Comparison of ENCODE assay signal across 8 mouse cellular contexts in the genomic region with DNA sequence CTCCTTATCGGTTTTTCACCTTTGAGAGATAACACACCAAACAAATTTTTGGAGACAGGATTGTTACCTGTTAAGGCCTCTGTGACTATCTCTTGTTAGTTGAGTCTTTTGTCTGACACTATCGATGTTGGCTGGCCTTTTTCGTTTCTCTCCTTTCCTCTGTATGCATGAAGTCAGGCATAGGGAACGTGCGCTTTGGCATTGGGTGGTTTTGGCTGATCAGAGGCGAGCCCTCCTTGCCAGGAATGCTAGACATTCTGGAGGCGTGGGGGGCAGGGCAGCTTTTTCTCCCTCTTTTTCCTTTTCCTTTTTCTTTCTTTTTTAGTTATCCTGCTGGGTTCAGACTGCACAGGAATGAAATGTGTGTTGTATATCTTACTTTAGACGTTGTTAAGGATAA. TPM values are rescaled to one million over a fixed set of nuclear protein-coding genes. Genes with fewer than 3 reads are reported as not detected.
A peak's percentile ranks its signal among the peaks of the same experiment; 100 is the strongest.
DNase-seq lines count a peak whose midpoint lies in the region; ATAC-seq and TF ChIP-seq lines count a peak whose summit lies in the region.

No protein-coding gene starts in this region.

- TF ChIP-seq POLR2A in cortical plate, adult 2 months (IDR thresholded peaks at IDR 0.05; ENCODE audit: extremely low read depth, insufficient read depth, low read length) = no peak

- intact Hi-C loops in heart, postnatal 25 days (cut with DNase I) = loop anchor here (2.0 to 10.0 kb wide), 3 partner anchors 154 to 326 kb away; a partner anchor contains a TSS
- intact Hi-C loops in left cerebral cortex, postnatal 25 days (cut with DNase I) = loop anchor here (5.0 kb wide), 1 partner anchor 154 kb away; no protein-coding TSS in a partner anchor

- DNase-seq in heart, adult 11 months = peak; percentile 93
- no peak for DNase-seq in heart, postnatal 25 days (ENCODE audit: low spot score)
- DNase-seq in lung, postnatal 10 days = peak; percentile 78
- DNase-seq in thymus, postnatal 25 days = no peak
- no peak for DNase-seq in left cerebral cortex, postnatal 25 days (ENCODE audit: low spot score in 2 of 2)

- peaks cover 1% of the 10 kb centered on the region; the same call in 1 of the 2 replicates for H3K4me1 ChIP-seq in cortical plate, adult 2 months (ENCODE audit: control insufficient read depth, insufficient read depth, low read length)
- peaks cover 3% of the 10 kb centered on the region for H3K4me1 ChIP-seq in heart, embryonic 11.5 days (ENCODE audit: control insufficient read depth, insufficient read depth, low read length)
- H3K4me1 ChIP-seq in kidney, embryonic 15.5 days = peaks cover 15% of the 10 kb centered on the region

- no peak for ATAC-seq in heart, embryonic 11.5 days (replicated peaks; ENCODE audit: insufficient number of reproducible peaks, low FRiP score, low TSS enrichment)
- no peak for ATAC-seq in kidney, embryonic 15.5 days (replicated peaks; ENCODE audit: low FRiP score)

- H3K27ac ChIP-seq in cortical plate, adult 2 months (ENCODE audit: insufficient read depth, low read length) = no peak overlapping the region
- peak overlapping the region; percentile 31 for H3K27ac ChIP-seq in heart, embryonic 11.5 days (ENCODE audit: low read depth, low read length)
- H3K27ac ChIP-seq in kidney, embryonic 15.5 days = peak overlapping the region; percentile 52; the same call in 1 of the 2 replicates

- peak overlapping the region; percentile 68; the same call in 1 of the 2 replicates for H3K9ac ChIP-seq in heart, embryonic 11.5 days (ENCODE audit: low read depth, low read length)
- peak overlapping the region; percentile 54; the same call in 1 of the 2 replicates for H3K9ac ChIP-seq in kidney, embryonic 15.5 days

- no peak for TF ChIP-seq CTCF in cortical plate, adult 2 months (IDR thresholded peaks at IDR 0.05; ENCODE audit: extremely low read depth, insufficient read depth, low read length)

- H3K4me3 ChIP-seq in cortical plate, adult 2 months (ENCODE audit: insufficient read depth, low read length) = peak overlapping the region; percentile 68
- peak overlapping the region; percentile 64 for H3K4me3 ChIP-seq in heart, embryonic 11.5 days (ENCODE audit: low read depth, low read length)
- peak overlapping the region; percentile 72 for H3K4me3 ChIP-seq in kidney, embryonic 15.5 days (replicated peaks)

- no peaks in the 10 kb centered on the region for H3K27me3 ChIP-seq in heart, embryonic 11.5 days (ENCODE audit: control insufficient read depth, insufficient read depth, low read length)
- H3K27me3 ChIP-seq in kidney, embryonic 15.5 days = no peaks in the 10 kb centered on the region

- H3K9me3 ChIP-seq in heart, embryonic 11.5 days (replicated peaks; ENCODE audit: control insufficient read depth, low read length) = no peaks in the 10 kb centered on the region
- H3K9me3 ChIP-seq in kidney, embryonic 15.5 days (replicated peaks) = no peaks in the 10 kb centered on the region

- no peaks in the 10 kb centered on the region for H3K36me3 ChIP-seq in heart, embryonic 11.5 days (ENCODE audit: control insufficient read depth, insufficient read depth, low read length)
- no peaks in the 10 kb centered on the region for H3K36me3 ChIP-seq in kidney, embryonic 15.5 days

- peak overlapping the region; percentile 67 for H3K4me2 ChIP-seq in heart, embryonic 11.5 days
- peak overlapping the region; percentile 69 for H3K4me2 ChIP-seq in kidney, embryonic 15.5 days

- WGBS in heart, embryonic 11.5 days (ENCODE audit: insufficient replicate concordance) = under 1% methylated on average over 8 of the region's 8 CpGs
- 12% methylated on average over 8 of the region's 8 CpGs for WGBS in kidney, embryonic 15.5 days

RNA-seq across cellular contexts. Expression of a gene that starts 16.3 kb away (rescaled TPM):
- total RNA-seq in heart, postnatal 25 days (2021) = 10 to 100 TPM; 50.0 to 53.1 TPM
- polyA plus RNA-seq in cortical plate, adult 2 months (2012; rRNA removed) = 16.1 and 16.8 TPM in 2 replicates
- 69.1 and 79.9 TPM in 2 replicates for polyA plus RNA-seq in heart, embryonic 11.5 days (2014; fragmentation: Nextera tagmentation; extraction: Ambion mirVana)
- polyA plus RNA-seq in kidney, embryonic 15.5 days (2015; fragmentation: Nextera tagmentation; extraction: Ambion mirVana) = 43.3 and 47.9 TPM in 2 replicates
- total RNA-seq in left cerebral cortex, postnatal 25 days (2021) = 10 to 100 TPM; 23.9 to 26.9 TPM

Comparison
In these comparisons a context has a peak if more than half of its experiments do, and no peak if none do; other contexts are left out.
1. DNase-seq: peak in heart, adult 11 months (single experiment) and lung, postnatal 10 days (single experiment); none in heart, postnatal 25 days (single experiment), thymus, postnatal 25 days (single experiment) and left cerebral cortex, postnatal 25 days (0 of 2).
2. Peak in every context shown above with its lines, with median percentiles within 50 percentile points of each other: H3K4me3 ChIP-seq.